Mouse (Mus musculus) Patski (cell line): ENCODE measurements around the gene Sh3pxd2b. TPM values are rescaled to one million over a fixed set of nuclear protein-coding genes. Genes with fewer than 3 reads are reported as not detected.

Experiments used
- ATAC-seq: fragments of 100-300 bp; one replicate; pipeline ENCODE4 v1.8.0; 2021
- CTCF ChIA-PET: fragments of 350-600 bp; sonication (Branson Sonifier 250); formaldehyde crosslinking; loops from one replicate; lab custom pipeline; 2022; ENCODE audit warnings: inconsistent platforms; lab: Charles Lee
- POLR2A ChIA-PET: fragments of 350-600 bp; sonication (Branson Sonifier 250); formaldehyde crosslinking; loops from one replicate; lab custom pipeline; 2022; ENCODE audit warnings: antibody characterized with exemption, inconsistent platforms; lab: Charles Lee
- DNase-seq: peaks from one replicate; pipeline ENCODE4 v3.0.0-alpha.2; 2011; ENCODE audit warnings: low read depth, low spot score
- H3K27me3 ChIP-seq: fragments of 371-371 bp; one replicate; pipeline ENCODE4 v1.5.1; 2021
- CTCF ChIP-seq: fragments of 100-300 bp; IDR thresholded peaks from one replicate; pipeline ENCODE4 v1.5.1; 2021
- in situ Hi-C: fragments of 300-500 bp; cut with MboI; formaldehyde crosslinking; loops from 3 replicates; pipeline ENCODE4 v1.11.1; 2018; ENCODE audit warnings: low pct_unique_long_range_greater_than_20kb, mixed read lengths
- polyA plus RNA-seq: library from polyadenylated mRNA; unstranded; gene quantifications from one replicate; pipeline ENCODE4 v1.2.3, GENCODE M21; 2021

Sh3pxd2b gene
- polyA plus RNA-seq, 1 experiment from 2014 or later: 38.4 TPM

GRCm38 (mm10) chr11:32339131-32339531 is 8.5 kb upstream of the Sh3pxd2b start:
- DNase-seq (no peak), ATAC-seq (no peak)
- ChIA-PET POLR2A (no interaction called here), CTCF (no interaction called here)
- no peaks in the 10 kb centered on the region for H3K27me3 ChIP-seq
- TF ChIP-seq CTCF: no peak
- in situ Hi-C loops: no loop called here

GRCm38 (mm10) chr11:32340476-32341473 is 6.8 kb upstream of the Sh3pxd2b start:
- ChIA-PET POLR2A (no interaction called here), CTCF (interaction anchor here (0.7 to 2.2 kb wide), 10 partner anchors 7 to 155 kb away, joined by 3 to 14 read pairs (median 4); no protein-coding TSS in a partner anchor)
- ATAC-seq: peak; percentile 61
- H3K27me3 ChIP-seq: no peaks in the 10 kb centered on the region
- no peak for DNase-seq
- peak; percentile 81 for TF ChIP-seq CTCF
- in situ Hi-C loops: no loop called here

GRCm38 (mm10) chr11:32342770-32343191 is 4.8 kb upstream of the Sh3pxd2b start:
- in situ Hi-C loops: no loop called here
- DNase-seq: no peak
- no peaks in the 10 kb centered on the region for H3K27me3 ChIP-seq
- CTCF ChIA-PET: interaction anchor here (0.7 to 2.2 kb wide), 12 partner anchors 9 to 118 kb away, joined by 3 to 10 read pairs (median 4); no protein-coding TSS in a partner anchor
- peak; percentile 97 for TF ChIP-seq CTCF
- ATAC-seq: no peak
- POLR2A ChIA-PET: no interaction called here

- ChIA-PET CTCF (interaction anchor here (0.7 to 2.2 kb wide), 3 partner anchors 9 to 117 kb away, joined by 3 to 10 read pairs (median 9); no protein-coding TSS in a partner anchor), POLR2A (no interaction called here)
- ATAC-seq (no peak), DNase-seq (no peak)
- no peaks in the 10 kb centered on the region for H3K27me3 ChIP-seq
- no peak for TF ChIP-seq CTCF
- in situ Hi-C loops: no loop called here
Observed at GRCm38 (mm10) chr11:32343350-32343749, 4.3 kb upstream of the Sh3pxd2b start.

- DNase-seq (no peak), ATAC-seq (peak; percentile 15)
- TF ChIP-seq CTCF: no peak
- in situ Hi-C loops: loop anchor here (5.0 kb wide), 1 partner anchor 107 kb away; no protein-coding TSS in a partner anchor
- CTCF ChIA-PET: interaction anchor here (1.2 to 2.2 kb wide), 4 partner anchors 20 to 246 kb away, joined by 3 to 5 read pairs (median 3); no protein-coding TSS in a partner anchor
- no peaks in the 10 kb centered on the region for H3K27me3 ChIP-seq
- POLR2A ChIA-PET: interaction anchor here (0.6 kb wide), 2 partner anchors 48 to 432 kb away, joined by 3 to 8 read pairs; no protein-coding TSS in a partner anchor
Observed at GRCm38 (mm10) chr11:32345504-32346297, 1.9 kb upstream of the Sh3pxd2b start.

GRCm38 (mm10) chr11:32347264-32347606 is 385 bp upstream of the Sh3pxd2b start:
- ChIA-PET POLR2A (interaction anchor here (1.0 kb wide), 1 partner anchor 12 kb away, joined by 3 read pairs; no protein-coding TSS in a partner anchor), CTCF (no interaction called here)

GRCm38 (mm10) chr11:32348433-32349283 is 1.0 kb downstream of the Sh3pxd2b start:
- DNase-seq (no peak), ATAC-seq (no peak)
- no peaks in the 10 kb centered on the region for H3K27me3 ChIP-seq
- POLR2A ChIA-PET: interaction anchor here (1.6 kb wide), 1 partner anchor 8 kb away, joined by 4 read pairs; no protein-coding TSS in a partner anchor
- no peak for TF ChIP-seq CTCF
- in situ Hi-C loops: loop anchor here (5.0 kb wide), 1 partner anchor 104 kb away; no protein-coding TSS in a partner anchor
- CTCF ChIA-PET: interaction anchor here (1.0 to 1.1 kb wide), 3 partner anchors 21 to 311 kb away, joined by 3 read pairs; no protein-coding TSS in a partner anchor

More at GRCm38 (mm10) chr11:32347264-32347606, 385 bp upstream of the Sh3pxd2b start:
- no peak for TF ChIP-seq CTCF
- H3K27me3 ChIP-seq: no peaks in the 10 kb centered on the region
- ATAC-seq: no peak
- in situ Hi-C loops: loop anchor here (5.0 kb wide), 1 partner anchor 105 kb away; no protein-coding TSS in a partner anchor
- no peak for DNase-seq

- ChIA-PET CTCF (interaction anchor here (1.0 to 1.1 kb wide), 3 partner anchors 21 to 310 kb away, joined by 3 read pairs; no protein-coding TSS in a partner anchor), POLR2A (interaction anchor here (0.6 to 1.6 kb wide), 2 partner anchors 8 to 449 kb away, joined by 3 to 4 read pairs; no protein-coding TSS in a partner anchor)
- TF ChIP-seq CTCF: no peak
- DNase-seq (no peak), ATAC-seq (no peak)
- in situ Hi-C loops: loop anchor here (5.0 kb wide), 1 partner anchor 103 kb away; no protein-coding TSS in a partner anchor
- H3K27me3 ChIP-seq: no peaks in the 10 kb centered on the region
Observed at GRCm38 (mm10) chr11:32349284-32349953, 1.8 kb downstream of the Sh3pxd2b start.
